Mouse (Mus musculus) kidney, embryonic 16.5 days (tissue): ENCODE data around the gene Gm5662. TPM values are rescaled to one million over a fixed set of nuclear protein-coding genes. Genes with fewer than 3 reads are reported as not detected.
"Not testable (repeated sequence)": the region's sequence is repeated elsewhere in the genome, so short reads cannot be mapped to it uniquely, and the experiment has no call there.

ENCODE experiments used
- ATAC-seq: fragments of 200-750 bp; cut with Nextera tagmentation; 2 replicates; pipeline ENCODE4 v1.8.0; 2017; ENCODE audit warnings: moderate TSS enrichment; ENCODE audit not compliant: low FRiP score, low TSS enrichment
- H3K27ac ChIP-seq: fragments of 300-500 bp; sonication (generic); 2 replicates; pipeline ENCODE4 v1.5.1; 2014; ENCODE audit warnings: low read length
- H3K27me3 ChIP-seq: fragments of 300-500 bp; sonication (generic); 2 replicates; pipeline ENCODE4 v1.6.1; 2014; ENCODE audit warnings: low read length, control low read depth, mixed read lengths; ENCODE audit not compliant: insufficient read depth
- H3K36me3 ChIP-seq: fragments of 300-500 bp; sonication (generic); 2 replicates; pipeline ENCODE4 v1.6.1; 2014; ENCODE audit warnings: low read length, control low read depth, mixed read lengths; ENCODE audit not compliant: insufficient read depth
- H3K4me1 ChIP-seq: fragments of 300-500 bp; sonication (generic); 2 replicates; pipeline ENCODE4 v1.6.1; 2014; ENCODE audit warnings: low read length, control low read depth, mixed read lengths; ENCODE audit not compliant: insufficient read depth
- H3K4me2 ChIP-seq: fragments of 300-500 bp; sonication (generic); replicated peaks from 2 replicates; pipeline ENCODE4 v1.6.1; 2014; ENCODE audit warnings: low read depth, low read length
- H3K4me3 ChIP-seq: fragments of 300-500 bp; sonication (generic); 2 replicates; pipeline ENCODE4 v1.5.1; 2014; ENCODE audit warnings: mild to moderate bottlenecking, low read length
- H3K9ac ChIP-seq: fragments of 300-500 bp; sonication (generic); replicated peaks from 2 replicates; pipeline ENCODE4 v1.6.1; 2014; ENCODE audit warnings: low read length
- H3K9me3 ChIP-seq: fragments of 300-500 bp; sonication (generic); 2 replicates; pipeline ENCODE4 v1.6.1; 2016; ENCODE audit warnings: low read length, control low read depth
- WGBS: fragments of 180-500 bp; shearing (Covaris S2); extraction: QIAGEN DNeasy Blood & Tissue Kit; methylation state at CpG from one replicate; pipeline ENCODE4 v1.1.7; 2014; 5-methylcytosine and 5-hydroxymethylcytosine counted together
- polyA plus RNA-seq: library from polyadenylated mRNA; unstranded; fragments of >200 nt; fragmentation: Nextera tagmentation; extraction: Ambion mirVana; gene quantifications from 2 replicates; pipeline ENCODE4 v1.2.1, GENCODE M21; 2015

Gm5662 gene
- polyA plus RNA-seq, result 0.24 TPM in 2 replicates

- ATAC-seq, H3K27ac ChIP-seq, H3K4me2 ChIP-seq, H3K27me3 ChIP-seq, H3K36me3 ChIP-seq, H3K4me1 ChIP-seq, H3K4me3 ChIP-seq, H3K9me3 ChIP-seq, H3K9ac ChIP-seq: not testable (repeated sequence)
- WGBS, result 85% methylated on average over 5 of the region's 5 CpGs
Observed at GRCm38 (mm10) chr12:88274400-88274799, at the start of gene Gm5662. Gene Gm5662, minus strand, starts transcription at chr12:88274500.

GRCm38 (mm10) chr12:88323926-88324325 is 49.6 kb upstream of the Gm5662 start, which contains the start of gene Gm5039:
Gene Gm5039, minus strand, starts transcription at chr12:88324026.
- H3K9ac ChIP-seq, H3K36me3 ChIP-seq, ATAC-seq, H3K9me3 ChIP-seq, H3K27ac ChIP-seq, H3K27me3 ChIP-seq, H3K4me1 ChIP-seq, H3K4me2 ChIP-seq, H3K4me3 ChIP-seq: not testable (repeated sequence)
- WGBS, result 81% methylated on average over 2 of the region's 2 CpGs

GRCm38 (mm10) chr12:88314556-88314955 is 40.3 kb upstream of the Gm5662 start:
- no peaks in the 10 kb centered on the region for H3K27me3 ChIP-seq
- no peak overlapping the region for H3K27ac ChIP-seq
- H3K36me3 ChIP-seq, result no peaks in the 10 kb centered on the region
- WGBS, result 84% methylated on average over 3 of the region's 3 CpGs
- H3K4me1 ChIP-seq, result no peaks in the 10 kb centered on the region
- no peaks in the 10 kb centered on the region for H3K9me3 ChIP-seq
- no peak for ATAC-seq
- no peak overlapping the region for H3K9ac ChIP-seq
- no peak overlapping the region for H3K4me3 ChIP-seq
- H3K4me2 ChIP-seq, result no peak overlapping the region

DNA sequence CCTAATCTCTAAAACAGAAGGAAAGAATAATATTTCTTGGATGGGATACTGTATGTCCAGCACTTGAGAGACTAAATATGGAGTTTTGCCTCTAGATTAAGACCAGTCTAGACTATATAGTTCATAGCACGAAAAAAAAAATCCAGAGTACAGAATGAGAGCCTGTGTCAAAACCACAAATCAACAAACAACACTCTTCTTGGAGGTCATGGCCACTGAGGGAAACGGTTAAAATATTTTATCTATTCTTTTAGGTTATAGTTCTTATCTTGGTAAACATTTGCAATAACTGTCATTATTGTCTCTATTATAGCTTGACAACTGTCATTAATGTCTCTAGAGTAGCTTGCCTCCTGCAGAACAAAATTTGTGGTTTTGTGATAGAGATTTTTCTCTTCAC is 22.9 kb upstream of the Gm5662 start:
- not testable (repeated sequence) for H3K36me3 ChIP-seq, H3K4me2 ChIP-seq, H3K4me3 ChIP-seq, H3K27me3 ChIP-seq, H3K4me1 ChIP-seq, H3K9me3 ChIP-seq, ATAC-seq, H3K9ac ChIP-seq, H3K27ac ChIP-seq
- 68% methylated on average over 2 of the region's 2 CpGs for WGBS

DNA sequence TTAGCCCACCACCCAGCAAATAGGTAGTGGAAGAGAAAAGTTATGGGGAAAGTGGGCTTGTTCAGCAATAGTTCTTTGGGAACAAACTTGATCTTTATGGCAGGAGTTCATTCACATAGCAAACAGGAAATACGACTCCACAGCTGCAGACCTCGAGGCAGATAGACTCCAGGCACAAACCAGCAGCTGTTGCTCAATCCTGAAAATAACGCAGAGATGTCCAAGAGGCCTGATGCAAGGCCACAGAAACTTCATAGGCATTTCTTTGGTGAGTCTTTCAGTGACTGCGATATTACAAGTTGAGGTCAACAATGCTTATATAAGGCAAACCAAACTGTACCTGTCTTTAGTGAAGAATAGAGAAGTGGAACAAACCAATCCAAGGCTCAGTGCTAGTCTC is 18.8 kb upstream of the Gm5662 start:
- not testable (repeated sequence) for H3K4me2 ChIP-seq, H3K9me3 ChIP-seq, H3K36me3 ChIP-seq, H3K9ac ChIP-seq, H3K4me3 ChIP-seq, H3K4me1 ChIP-seq, H3K27me3 ChIP-seq, ATAC-seq, H3K27ac ChIP-seq
- 55% methylated on average over 4 of the region's 4 CpGs for WGBS

DNA sequence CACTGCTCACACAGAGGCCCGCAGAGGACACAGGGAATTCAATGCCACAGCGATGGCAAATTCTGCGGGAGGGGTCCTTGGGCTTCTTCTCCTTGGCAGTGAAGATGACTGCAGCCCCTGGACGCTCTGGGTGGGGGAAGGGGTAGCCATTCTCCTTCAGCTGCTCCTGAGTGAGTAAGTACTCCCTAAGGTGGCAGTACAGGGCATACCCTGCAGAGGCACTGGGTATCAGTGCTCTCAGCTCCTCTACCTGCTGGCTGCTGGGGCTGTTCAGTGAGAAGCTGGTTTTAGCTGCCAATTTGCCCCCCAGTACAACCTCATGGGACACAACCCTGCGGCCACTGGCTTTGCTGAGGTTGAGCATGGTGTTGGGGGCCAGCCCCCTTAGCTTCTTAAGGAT is 10.9 kb upstream of the Gm5662 start:
- H3K27ac ChIP-seq, H3K9ac ChIP-seq, H3K4me2 ChIP-seq, H3K4me1 ChIP-seq, H3K27me3 ChIP-seq, H3K4me3 ChIP-seq, ATAC-seq, H3K9me3 ChIP-seq, H3K36me3 ChIP-seq: not testable (repeated sequence)
- WGBS, result 94% methylated on average over 4 of the region's 5 CpGs

DNA sequence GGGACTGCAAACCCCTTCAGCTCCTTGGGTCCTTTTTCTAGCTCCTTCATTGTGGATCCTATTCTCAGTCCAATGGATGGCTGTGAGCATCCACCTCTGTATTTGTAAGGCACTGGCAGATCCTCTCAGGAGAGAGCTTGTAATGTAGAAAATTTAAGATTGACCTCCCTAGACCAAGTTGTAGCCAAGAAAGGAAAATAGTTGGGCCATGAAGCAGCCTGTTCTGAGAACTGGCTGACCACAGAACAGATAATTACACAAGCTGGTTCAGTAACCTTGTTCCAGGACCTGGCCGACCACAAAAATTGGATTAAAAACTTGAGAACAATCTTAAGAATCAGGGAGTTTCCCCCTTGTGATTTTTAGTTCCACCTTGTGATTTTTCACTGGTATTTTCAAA is 17.1 kb downstream of the Gm5662 start:
- WGBS, result 37% methylated on average over 1 of the region's 1 CpGs

GRCm38 (mm10) chr12:88255917-88256316 is 18.4 kb downstream of the Gm5662 start:
- not testable (repeated sequence) for ATAC-seq, H3K4me3 ChIP-seq, H3K4me2 ChIP-seq, H3K27ac ChIP-seq, H3K9ac ChIP-seq, H3K27me3 ChIP-seq, H3K4me1 ChIP-seq, H3K36me3 ChIP-seq, H3K9me3 ChIP-seq
- 75% methylated on average over 2 of the region's 2 CpGs for WGBS

More for the DNA sequence above, 17.1 kb downstream of the Gm5662 start:
- ATAC-seq, result no peak
- Histone ChIP-seq H3K4me1 (no peaks in the 10 kb centered on the region), H3K36me3 (no peaks in the 10 kb centered on the region), H3K4me2 (no peak overlapping the region), H3K9ac (no peak overlapping the region), H3K27ac (no peak overlapping the region), H3K9me3 (no peaks in the 10 kb centered on the region), H3K27me3 (no peaks in the 10 kb centered on the region), H3K4me3 (no peak overlapping the region)

DNA sequence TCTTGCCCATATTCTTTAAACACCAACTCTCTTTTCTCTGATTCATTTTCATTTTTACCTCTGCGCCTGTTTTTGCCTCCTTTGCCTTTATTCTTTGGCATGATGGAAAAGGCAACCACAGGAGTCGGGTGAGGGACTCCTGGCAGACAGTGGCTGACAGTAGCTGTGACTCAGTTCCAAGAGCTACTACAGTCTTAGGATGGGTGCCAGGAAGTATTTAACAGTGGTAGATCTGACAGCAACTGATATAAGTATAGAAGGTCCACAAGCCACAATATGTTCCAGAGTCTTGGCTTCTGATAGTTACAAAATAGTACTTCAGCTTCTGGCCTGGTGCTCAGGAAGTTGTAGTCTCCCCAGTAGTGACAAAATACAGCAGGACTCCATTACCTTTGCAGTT is 24.3 kb downstream of the Gm5662 start, which contains the start of gene Gm8332:
Gene Gm8332, minus strand, starts transcription at position 101 of the 400 bp plus-strand sequence.
- not testable (repeated sequence) for H3K4me3 ChIP-seq, H3K9ac ChIP-seq, H3K27ac ChIP-seq, H3K9me3 ChIP-seq, H3K27me3 ChIP-seq, H3K36me3 ChIP-seq, H3K4me1 ChIP-seq, H3K4me2 ChIP-seq, ATAC-seq
- WGBS, result 82% methylated on average over 1 of the region's 2 CpGs

- H3K4me1 ChIP-seq, H3K9ac ChIP-seq, H3K4me3 ChIP-seq, H3K36me3 ChIP-seq, H3K27me3 ChIP-seq, ATAC-seq, H3K4me2 ChIP-seq, H3K9me3 ChIP-seq, H3K27ac ChIP-seq: not testable (repeated sequence)
Observed at GRCm38 (mm10) chr12:88245786-88246185, 28.5 kb downstream of the Gm5662 start.

- not testable (repeated sequence) for H3K9me3 ChIP-seq, ATAC-seq, H3K4me1 ChIP-seq, H3K27me3 ChIP-seq, H3K9ac ChIP-seq, H3K27ac ChIP-seq, H3K4me3 ChIP-seq, H3K4me2 ChIP-seq, H3K36me3 ChIP-seq
- WGBS, result 43% methylated on average over 1 of the region's 1 CpGs
Observed at GRCm38 (mm10) chr12:88242940-88243339, 31.4 kb downstream of the Gm5662 start.
